Mouse (Mus musculus) testis, adult 2 months (tissue): Measurements from ENCODE around the gene Ggt1.

Source experiments
- CTCF ChIP-seq: fragments of 200-500 bp; IDR thresholded peaks from 2 replicates; pipeline ENCODE4 v1.5.1; 2012; ENCODE audit warnings: low read depth, mild to moderate bottlenecking, inconsistent platforms, low read length, moderate library complexity; ENCODE audit not compliant: control insufficient read depth, insufficient read depth, insufficient replicate concordance
- POLR2A ChIP-seq: fragments of 200-500 bp; IDR thresholded peaks from 2 replicates; pipeline ENCODE4 v1.6.1; 2012; ENCODE audit warnings: low read depth, mild to moderate bottlenecking, inconsistent platforms, low read length, moderate library complexity; ENCODE audit not compliant: control insufficient read depth

DNA sequence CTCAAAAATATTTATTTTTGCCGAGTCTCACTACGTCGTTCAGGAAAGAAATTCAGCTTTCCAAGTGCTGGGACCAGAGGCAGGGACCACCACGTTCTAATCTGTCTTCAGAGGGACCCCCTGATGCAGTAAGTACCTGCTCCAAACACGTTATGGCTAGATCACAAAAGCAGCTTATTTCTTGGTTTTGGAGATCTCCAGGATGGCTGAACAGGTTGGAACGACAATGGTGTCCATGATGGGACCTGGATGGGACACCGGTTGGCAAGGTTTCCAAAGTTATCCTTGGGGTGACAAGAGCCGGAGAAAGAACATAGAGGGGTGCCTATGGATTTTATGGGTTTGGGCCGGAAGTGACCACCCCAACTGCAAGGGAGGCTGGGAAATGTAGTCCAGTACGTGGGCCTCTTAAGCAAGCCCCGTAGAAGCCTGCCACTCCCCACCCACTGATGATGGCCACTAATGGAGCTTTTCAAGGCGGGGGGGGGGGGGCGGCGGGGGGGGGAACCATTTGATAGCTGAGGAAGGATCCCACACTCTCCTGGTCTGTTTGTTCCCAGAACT, 72.3 kb downstream of the Ggt1 start:
- TF ChIP-seq CTCF (no peak), POLR2A (no peak)
